Mouse (Mus musculus): ENCODE measurements at regions not wholly inside any gene's neighbourhood (a gene's known extent, or its start where the extent isn't known, plus 50 kb on each side); places are given as distances from the start of the nearest gene placed in this dataset.

GRCm38 (mm10) chr10:70733478-70733877 is 77.7 kb upstream of the Phyhipl start:
- no peaks in the 10 kb centered on the region for H3K9me3 ChIP-seq (ENCODE audit: control insufficient read depth, low read length)
- no peaks in the 10 kb centered on the region for H3K36me3 ChIP-seq (replicated peaks; ENCODE audit: control insufficient read depth, insufficient read depth)
- no peak overlapping the region for H3K27ac ChIP-seq
- no peaks in the 10 kb centered on the region for H3K27me3 ChIP-seq (ENCODE audit: control insufficient read depth, insufficient read depth, low read length)
- 57% methylated on average over 7 of the region's 7 CpGs for WGBS
- H3K4me2 ChIP-seq (replicated peaks) = no peak overlapping the region
- H3K4me3 ChIP-seq (replicated peaks; ENCODE audit: low read length) = no peak overlapping the region
- no peak for ATAC-seq (ENCODE audit: low FRiP score)
- no peak for DNase-seq (ENCODE audit: low spot score)
- H3K4me1 ChIP-seq (replicated peaks; ENCODE audit: control insufficient read depth, insufficient read depth, low read length) = no peaks in the 10 kb centered on the region
- no peak overlapping the region for H3K9ac ChIP-seq

- no peak overlapping the region for H3K27ac ChIP-seq
- H3K9me3 ChIP-seq (ENCODE audit: control insufficient read depth, low read length) = no peaks in the 10 kb centered on the region
- WGBS = 88% methylated on average over 3 of the region's 3 CpGs
- H3K4me3 ChIP-seq (replicated peaks; ENCODE audit: low read length) = no peak overlapping the region
- DNase-seq (ENCODE audit: low spot score) (no peak), ATAC-seq (ENCODE audit: low FRiP score) (no peak)
- H3K36me3 ChIP-seq (replicated peaks; ENCODE audit: control insufficient read depth, insufficient read depth) = no peaks in the 10 kb centered on the region
- H3K4me2 ChIP-seq (replicated peaks) = no peak overlapping the region
- no peak overlapping the region for H3K9ac ChIP-seq
- no peaks in the 10 kb centered on the region for H3K27me3 ChIP-seq (ENCODE audit: control insufficient read depth, insufficient read depth, low read length)
- no peaks in the 10 kb centered on the region for H3K4me1 ChIP-seq (replicated peaks; ENCODE audit: control insufficient read depth, insufficient read depth, low read length)
These were observed 69.3 kb upstream of the Phyhipl start for GRCm38 (mm10) chr10:70725091-70725490.

GRCm38 (mm10) chr10:70722783-70723182 is 67.0 kb upstream of the Phyhipl start:
- no peaks in the 10 kb centered on the region for H3K27me3 ChIP-seq (ENCODE audit: control insufficient read depth, insufficient read depth, low read length)
- DNase-seq (ENCODE audit: low spot score) = no peak
- no peaks in the 10 kb centered on the region for H3K4me1 ChIP-seq (replicated peaks; ENCODE audit: control insufficient read depth, insufficient read depth, low read length)
- no peak overlapping the region for H3K4me2 ChIP-seq (replicated peaks)
- no peak overlapping the region for H3K4me3 ChIP-seq (replicated peaks; ENCODE audit: low read length)
- no peak overlapping the region for H3K27ac ChIP-seq
- H3K36me3 ChIP-seq (replicated peaks; ENCODE audit: control insufficient read depth, insufficient read depth) = no peaks in the 10 kb centered on the region
- no peaks in the 10 kb centered on the region for H3K9me3 ChIP-seq (ENCODE audit: control insufficient read depth, low read length)
- 88% methylated on average over 2 of the region's 2 CpGs for WGBS
- no peak for ATAC-seq (ENCODE audit: low FRiP score)
- no peak overlapping the region for H3K9ac ChIP-seq

GRCm38 (mm10) chr10:70722381-70722780 is 66.6 kb upstream of the Phyhipl start:
- no peaks in the 10 kb centered on the region for H3K27me3 ChIP-seq (ENCODE audit: control insufficient read depth, insufficient read depth, low read length)
- ATAC-seq (ENCODE audit: low FRiP score) = no peak

GRCm38 (mm10) chr10:70717464-70717863 is 61.7 kb upstream of the Phyhipl start:
- 4% methylated on average over 3 of the region's 8 CpGs for whole genome bisulfite sequencing
- no peaks in the 10 kb centered on the region for H3K27me3 ChIP-seq (ENCODE audit: control insufficient read depth, insufficient read depth, low read length)
- H3K4me1 ChIP-seq (replicated peaks; ENCODE audit: control insufficient read depth, insufficient read depth, low read length) = no peaks in the 10 kb centered on the region
- H3K9me3 ChIP-seq (ENCODE audit: control insufficient read depth, low read length) = no peaks in the 10 kb centered on the region
- H3K36me3 ChIP-seq (replicated peaks; ENCODE audit: control insufficient read depth, insufficient read depth) = no peaks in the 10 kb centered on the region
- DNase-seq (ENCODE audit: low spot score) (no peak), ATAC-seq (ENCODE audit: low FRiP score) (no peak)
- H3K4me2 ChIP-seq (replicated peaks) = peak overlapping the region; percentile 21
- H3K27ac ChIP-seq = peak overlapping the region; percentile 59; the same call in 1 of the 2 replicates
- H3K9ac ChIP-seq = no peak overlapping the region
- no peak overlapping the region for H3K4me3 ChIP-seq (replicated peaks; ENCODE audit: low read length)

More at GRCm38 (mm10) chr10:70722381-70722780, 66.6 kb upstream of the Phyhipl start:
- H3K4me1 ChIP-seq (replicated peaks; ENCODE audit: control insufficient read depth, insufficient read depth, low read length) = no peaks in the 10 kb centered on the region
- H3K27ac ChIP-seq = no peak overlapping the region
- no peak overlapping the region for H3K4me3 ChIP-seq (replicated peaks; ENCODE audit: low read length)
- no peak overlapping the region for H3K9ac ChIP-seq
- WGBS = 77% methylated on average over 5 of the region's 5 CpGs
- DNase-seq (ENCODE audit: low spot score) = no peak
- no peaks in the 10 kb centered on the region for H3K36me3 ChIP-seq (replicated peaks; ENCODE audit: control insufficient read depth, insufficient read depth)
- H3K4me2 ChIP-seq (replicated peaks) = no peak overlapping the region
- H3K9me3 ChIP-seq (ENCODE audit: control insufficient read depth, low read length) = no peaks in the 10 kb centered on the region

GRCm38 (mm10) chr10:70717025-70717424 is 61.3 kb upstream of the Phyhipl start:
- Histone ChIP-seq H3K27me3 (ENCODE audit: control insufficient read depth, insufficient read depth, low read length) (no peaks in the 10 kb centered on the region), H3K27ac (peak overlapping the region; percentile 58), H3K9ac (no peak overlapping the region), H3K36me3 (replicated peaks; ENCODE audit: control insufficient read depth, insufficient read depth) (no peaks in the 10 kb centered on the region), H3K9me3 (ENCODE audit: control insufficient read depth, low read length) (no peaks in the 10 kb centered on the region), H3K4me1 (replicated peaks; ENCODE audit: control insufficient read depth, insufficient read depth, low read length) (no peaks in the 10 kb centered on the region), H3K4me3 (replicated peaks; ENCODE audit: low read length) (no peak overlapping the region), H3K4me2 (replicated peaks) (no peak overlapping the region)
- DNase-seq (ENCODE audit: low spot score) (peak; percentile 53), ATAC-seq (ENCODE audit: low FRiP score) (peak; percentile 77; the same call in 1 of the 2 replicates)
- 12% methylated on average over 6 of the region's 6 CpGs for WGBS

GRCm38 (mm10) chr10:70713306-70713705 is 57.5 kb upstream of the Phyhipl start:
- no peak overlapping the region for H3K27ac ChIP-seq
- H3K4me3 ChIP-seq (replicated peaks; ENCODE audit: low read length) = no peak overlapping the region
- no peaks in the 10 kb centered on the region for H3K9me3 ChIP-seq (ENCODE audit: control insufficient read depth, low read length)
- H3K4me1 ChIP-seq (replicated peaks; ENCODE audit: control insufficient read depth, insufficient read depth, low read length) = no peaks in the 10 kb centered on the region
- no peak for DNase-seq (ENCODE audit: low spot score)
- H3K36me3 ChIP-seq (replicated peaks; ENCODE audit: control insufficient read depth, insufficient read depth) = no peaks in the 10 kb centered on the region
- H3K4me2 ChIP-seq (replicated peaks) = no peak overlapping the region
- ATAC-seq (ENCODE audit: low FRiP score) = no peak
- 86% methylated on average over 7 of the region's 7 CpGs for WGBS
- H3K9ac ChIP-seq = no peak overlapping the region
- H3K27me3 ChIP-seq (ENCODE audit: control insufficient read depth, insufficient read depth, low read length) = no peaks in the 10 kb centered on the region

GRCm38 (mm10) chr10:70708806-70709205 is 53.0 kb upstream of the Phyhipl start:
- WGBS = 54% methylated on average over 3 of the region's 3 CpGs
- DNase-seq (ENCODE audit: low spot score) = no peak
- Histone ChIP-seq H3K9ac (no peak overlapping the region), H3K4me1 (replicated peaks; ENCODE audit: control insufficient read depth, insufficient read depth, low read length) (no peaks in the 10 kb centered on the region), H3K27me3 (ENCODE audit: control insufficient read depth, insufficient read depth, low read length) (no peaks in the 10 kb centered on the region), H3K4me3 (replicated peaks; ENCODE audit: low read length) (no peak overlapping the region), H3K27ac (no peak overlapping the region), H3K4me2 (replicated peaks) (no peak overlapping the region), H3K9me3 (ENCODE audit: control insufficient read depth, low read length) (no peaks in the 10 kb centered on the region), H3K36me3 (replicated peaks; ENCODE audit: control insufficient read depth, insufficient read depth) (no peaks in the 10 kb centered on the region)
- no peak for ATAC-seq (ENCODE audit: low FRiP score)
